Mouse (Mus musculus) kidney, adult 9 months (tissue): ENCODE results near the gene Pou4f1.
"Not testable (repeated sequence)": the region's sequence is repeated elsewhere in the genome, so short reads cannot be mapped to it uniquely, and the experiment has no call there.

Experiments used
- DNase-seq: peaks from one replicate; pipeline ENCODE4 v3.0.0; 2022

The Pou4f1 gene

GRCm38 (mm10) chr14:104467966-104468622 lies at the start of gene Pou4f1:
Gene Pou4f1 (minus strand): TSS chr14:104467999.
- no peak for DNase-seq

- DNase-seq, result no peak
Observed at GRCm38 (mm10) chr14:104511664-104512063, 43.9 kb upstream of the Pou4f1 start.

DNA sequence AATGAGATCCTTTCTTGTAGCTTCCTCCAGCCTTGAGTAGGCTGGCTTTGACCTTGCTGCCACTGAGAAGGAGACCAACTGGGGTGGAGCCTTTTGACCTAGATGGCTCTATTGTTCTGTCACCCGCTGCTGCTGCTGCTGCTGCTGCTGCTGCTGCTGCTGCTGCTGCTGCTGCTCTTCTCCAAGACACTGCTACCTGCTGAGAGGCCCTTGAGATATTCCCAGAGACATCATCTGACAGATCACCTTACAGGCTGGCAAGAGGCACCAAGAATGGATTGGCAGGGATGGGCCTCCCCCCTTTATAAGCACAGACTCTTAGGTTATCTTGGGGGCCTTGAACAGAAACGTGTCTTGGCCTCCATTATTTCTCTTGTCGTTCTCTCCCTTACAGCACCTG lies 35.0 kb upstream of the Pou4f1 start:
- DNase-seq, result not testable (repeated sequence)

GRCm38 (mm10) chr14:104479751-104480150 lies 12.0 kb upstream of the Pou4f1 start:
- DNase-seq, result no peak

DNA sequence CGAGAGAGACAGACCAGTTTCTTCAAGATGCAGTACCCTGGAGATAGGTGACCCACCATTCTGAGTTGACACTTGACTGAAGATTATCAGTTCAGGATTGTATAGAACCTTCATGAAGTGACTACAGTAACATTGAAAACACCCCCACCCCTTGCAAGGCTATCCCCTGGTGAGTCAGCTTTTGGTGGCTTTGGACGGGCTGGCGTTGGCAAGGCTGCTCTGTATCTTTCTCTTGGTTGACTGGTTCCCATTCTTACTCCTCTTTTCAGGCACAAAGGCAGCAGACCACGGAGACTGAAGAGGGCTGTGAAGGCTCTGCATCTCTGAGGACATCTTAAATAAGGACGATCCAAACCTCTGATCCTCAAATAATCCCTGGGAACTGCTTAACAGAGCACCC lies 10.8 kb upstream of the Pou4f1 start:
- no peak for DNase-seq

DNA sequence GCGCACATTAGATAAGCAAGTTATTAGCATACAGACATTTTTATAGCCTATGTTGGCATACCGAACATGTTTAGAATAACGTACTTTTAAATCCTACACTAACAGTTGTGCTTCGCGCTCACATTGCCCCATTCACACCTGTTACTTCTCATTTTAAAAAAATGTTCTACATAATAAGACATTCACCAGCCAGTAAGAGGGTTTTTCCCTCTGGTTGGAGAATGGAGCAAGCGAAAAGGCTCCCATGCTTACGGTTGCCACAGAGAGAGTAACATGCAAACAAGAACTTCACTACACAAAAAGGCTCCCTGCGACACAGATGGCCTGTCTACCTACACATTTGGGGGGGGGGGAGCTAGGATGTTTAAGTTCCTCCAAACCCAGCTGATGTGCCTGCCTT lies 9.8 kb upstream of the Pou4f1 start:
- DNase-seq, result no peak

DNA sequence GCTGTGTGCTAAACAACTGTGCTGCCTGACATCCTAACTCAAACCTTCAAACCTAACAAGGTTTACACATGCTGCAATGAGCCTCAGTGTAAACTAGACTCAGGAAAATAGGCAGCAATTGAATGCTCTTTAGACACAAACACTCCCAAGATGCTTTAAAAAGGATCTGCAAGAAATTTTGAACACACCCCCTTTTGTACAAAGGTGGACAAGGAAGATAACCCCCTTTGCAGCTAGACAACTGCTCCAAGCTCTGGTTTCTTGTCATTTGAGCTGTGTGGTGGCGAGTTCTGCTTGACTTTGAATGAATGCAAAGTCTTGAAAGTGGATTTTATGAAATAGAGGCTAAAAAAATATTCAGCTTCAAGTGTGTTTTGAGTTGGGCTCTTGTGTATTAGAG lies 7.6 kb upstream of the Pou4f1 start:
- no peak for DNase-seq

DNA sequence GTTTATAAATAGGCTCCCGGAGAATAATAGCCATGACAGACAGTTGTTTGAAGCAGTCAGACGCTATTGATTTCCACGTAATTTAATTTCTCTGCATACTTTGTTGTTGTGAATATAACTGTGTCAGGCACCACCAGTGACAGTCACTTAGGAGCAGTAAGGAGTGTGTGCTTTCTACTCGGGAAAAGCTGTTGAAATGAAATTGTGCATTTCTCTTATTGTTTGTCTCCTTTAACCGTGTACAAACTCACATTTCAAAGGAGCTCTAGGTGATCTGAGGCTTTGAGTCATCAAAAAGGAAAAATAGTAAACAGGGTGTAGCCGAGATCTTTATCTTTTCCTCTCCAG lies 798 bp upstream of the Pou4f1 start:
- DNase-seq, result no peak

DNA sequence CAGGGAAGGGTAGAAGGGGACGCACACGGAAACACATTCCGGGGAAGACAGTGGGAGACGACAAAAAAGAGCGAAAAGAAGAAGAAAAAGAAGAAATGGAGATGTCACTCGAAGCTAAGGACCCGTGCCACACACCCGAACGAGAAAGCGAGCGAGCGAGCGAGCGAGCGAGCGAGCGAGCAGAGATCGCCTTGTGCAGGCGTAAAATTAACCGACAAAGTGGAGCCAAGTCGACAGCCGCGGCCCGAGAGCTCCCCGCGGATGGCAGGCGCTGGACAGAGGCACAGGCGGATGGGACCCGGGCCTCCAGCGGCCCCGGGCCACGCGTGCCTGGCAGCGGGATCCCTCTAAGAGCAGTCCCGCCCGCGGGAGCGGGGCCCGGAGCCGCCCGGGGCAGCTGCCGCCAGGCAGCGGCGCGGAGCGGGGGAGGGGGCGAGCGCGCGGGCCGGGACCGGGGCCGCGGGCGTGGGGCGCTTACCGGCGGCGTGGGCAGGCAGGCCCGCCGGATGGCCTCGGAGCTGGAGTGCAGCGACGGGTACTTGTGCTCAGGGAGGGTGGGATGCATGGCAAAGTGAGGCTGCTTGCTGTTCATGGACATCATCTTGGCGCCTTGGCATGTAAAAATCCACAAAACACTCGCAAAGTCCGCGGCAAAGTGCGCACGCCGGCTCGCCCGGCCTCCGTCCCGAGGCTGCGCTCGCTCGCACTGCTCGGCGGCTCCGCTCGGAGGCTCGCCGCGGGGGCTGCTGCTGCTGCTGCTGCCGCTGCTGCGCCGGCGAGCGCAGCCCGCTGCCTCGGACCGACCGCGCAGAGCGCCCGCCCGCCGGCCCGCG lies 450 bp downstream of the Pou4f1 start:
- DNase-seq, result no peak

- DNase-seq, result no peak
Observed at GRCm38 (mm10) chr14:104466557-104466956, 1.2 kb downstream of the Pou4f1 start.

DNA sequence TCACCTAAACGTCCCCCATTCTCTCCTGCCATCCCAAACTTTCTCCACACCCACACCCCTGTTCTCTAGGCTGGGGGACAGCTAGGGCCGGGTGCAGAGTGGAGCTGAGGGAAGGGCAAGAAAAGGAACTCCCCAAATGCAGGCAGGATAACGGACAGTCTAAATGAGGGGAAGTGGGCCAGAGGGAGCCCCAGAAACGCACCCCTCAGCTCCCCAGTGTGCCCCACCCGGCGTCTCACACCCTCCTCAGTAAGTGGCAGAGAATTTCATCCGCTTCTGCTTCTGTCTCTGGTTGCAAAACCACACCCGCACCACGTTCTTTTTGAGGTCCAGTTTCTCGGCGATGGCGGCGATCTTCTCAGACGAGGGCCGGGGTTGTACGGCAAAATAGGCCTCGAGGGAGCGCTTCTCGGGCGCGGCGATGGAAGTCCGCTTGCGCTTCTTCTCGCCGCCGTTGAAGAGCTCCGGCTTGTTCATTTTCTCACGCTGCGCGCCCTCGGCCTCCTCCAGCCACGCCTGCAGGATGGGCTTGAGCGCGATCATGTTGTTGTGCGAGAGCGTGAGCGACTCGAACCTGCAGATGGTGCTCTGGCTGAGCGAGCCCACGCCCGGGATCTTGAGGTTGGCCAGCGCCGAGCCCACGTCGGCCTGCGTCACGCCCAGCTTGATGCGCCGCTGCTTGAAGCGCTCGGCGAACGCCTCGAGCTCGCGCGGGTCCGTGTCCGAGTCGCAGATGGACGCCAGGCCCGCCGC lies 2.1 kb downstream of the Pou4f1 start:
- no peak for DNase-seq

DNA sequence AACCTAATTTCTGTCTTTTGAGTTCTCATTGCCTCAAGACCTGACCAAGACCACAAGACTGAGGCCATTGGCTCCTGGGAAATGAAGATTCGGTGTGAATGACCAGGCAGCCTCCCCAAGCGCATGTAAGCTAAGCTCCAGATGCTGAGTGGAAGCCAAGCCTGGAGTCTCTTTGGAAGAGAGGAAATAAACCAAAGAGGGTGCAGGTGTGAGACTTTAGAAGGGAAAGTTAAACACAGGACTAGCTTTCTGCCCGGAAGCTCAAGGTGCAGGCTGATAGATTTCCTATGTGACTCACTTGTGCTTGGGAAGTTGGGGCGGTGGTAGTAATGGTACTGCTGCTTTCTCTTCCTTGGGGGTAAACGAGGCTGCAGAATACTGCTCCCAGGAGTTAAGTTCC lies 3.0 kb downstream of the Pou4f1 start:
- no peak for DNase-seq

DNA sequence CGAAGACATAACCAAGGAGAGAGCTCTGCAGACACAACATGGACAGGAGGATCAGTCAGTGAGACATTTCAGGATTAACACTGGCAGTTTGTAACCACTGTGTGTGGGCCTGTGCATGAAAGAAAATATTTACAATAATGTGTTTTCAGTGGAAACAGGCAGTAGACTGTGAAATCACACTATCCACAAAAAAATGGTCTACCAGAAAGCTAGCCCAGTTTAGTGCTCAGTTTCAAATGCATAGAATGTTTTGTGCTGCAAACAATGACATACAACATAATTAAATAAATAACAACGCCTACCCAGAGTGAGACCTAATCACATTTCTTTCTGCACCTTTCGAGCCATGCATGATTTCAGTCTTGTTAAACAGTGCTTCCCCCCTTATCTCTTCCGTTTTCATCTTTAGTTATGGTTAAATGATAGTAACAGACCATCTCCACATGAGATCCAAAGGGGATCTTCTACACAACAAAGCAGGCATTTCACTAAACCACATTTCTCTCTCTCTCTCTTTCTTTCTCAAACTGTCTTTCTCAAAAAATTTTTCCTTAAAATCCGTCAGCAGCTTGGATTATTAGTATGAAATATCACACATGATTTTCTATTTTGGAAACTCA lies 4.1 kb downstream of the Pou4f1 start:
- DNase-seq, result no peak

GRCm38 (mm10) chr14:104461286-104462240 lies 6.2 kb downstream of the Pou4f1 start:
- no peak for DNase-seq

- no peak for DNase-seq
Observed at GRCm38 (mm10) chr14:104460325-104461285, 7.2 kb downstream of the Pou4f1 start.

GRCm38 (mm10) chr14:104459513-104460111 lies 8.2 kb downstream of the Pou4f1 start:
- no peak for DNase-seq

DNA sequence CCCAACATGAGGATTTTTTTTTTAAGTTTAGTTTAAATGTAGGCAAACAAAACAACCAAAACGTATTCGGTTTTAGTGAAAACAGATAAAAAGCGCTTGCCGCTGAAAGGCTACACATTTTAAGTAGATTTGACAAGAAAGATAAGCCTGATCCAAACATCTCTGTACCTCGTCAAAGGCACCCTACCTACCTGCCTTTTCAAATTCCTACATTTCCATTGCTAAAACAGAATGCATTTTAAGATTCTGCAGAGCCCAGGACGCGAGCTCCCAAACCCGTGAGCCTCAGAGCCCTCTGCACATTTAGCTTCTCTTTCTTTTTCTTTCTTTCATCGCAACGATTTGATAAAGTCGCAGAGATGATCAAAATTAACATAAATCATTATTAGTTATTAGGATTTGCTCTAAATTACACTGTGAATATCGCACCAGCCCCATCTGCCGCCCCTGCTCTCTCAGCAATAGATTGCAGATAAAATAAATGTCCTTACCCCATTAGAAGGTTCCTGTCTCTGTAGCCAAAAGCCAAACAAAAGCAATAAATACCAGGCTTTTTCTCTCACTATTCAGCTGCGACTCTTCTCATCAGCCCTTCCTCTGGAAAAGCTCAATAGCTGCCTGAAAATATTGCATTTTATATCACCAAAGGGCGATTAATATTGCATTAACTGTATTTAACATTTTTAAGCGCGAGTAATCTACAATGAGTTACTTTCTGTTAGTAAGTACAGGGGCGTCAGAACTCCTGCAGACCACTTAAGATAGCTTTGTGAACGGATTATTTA lies 8.9 kb downstream of the Pou4f1 start:
- no peak for DNase-seq

DNA sequence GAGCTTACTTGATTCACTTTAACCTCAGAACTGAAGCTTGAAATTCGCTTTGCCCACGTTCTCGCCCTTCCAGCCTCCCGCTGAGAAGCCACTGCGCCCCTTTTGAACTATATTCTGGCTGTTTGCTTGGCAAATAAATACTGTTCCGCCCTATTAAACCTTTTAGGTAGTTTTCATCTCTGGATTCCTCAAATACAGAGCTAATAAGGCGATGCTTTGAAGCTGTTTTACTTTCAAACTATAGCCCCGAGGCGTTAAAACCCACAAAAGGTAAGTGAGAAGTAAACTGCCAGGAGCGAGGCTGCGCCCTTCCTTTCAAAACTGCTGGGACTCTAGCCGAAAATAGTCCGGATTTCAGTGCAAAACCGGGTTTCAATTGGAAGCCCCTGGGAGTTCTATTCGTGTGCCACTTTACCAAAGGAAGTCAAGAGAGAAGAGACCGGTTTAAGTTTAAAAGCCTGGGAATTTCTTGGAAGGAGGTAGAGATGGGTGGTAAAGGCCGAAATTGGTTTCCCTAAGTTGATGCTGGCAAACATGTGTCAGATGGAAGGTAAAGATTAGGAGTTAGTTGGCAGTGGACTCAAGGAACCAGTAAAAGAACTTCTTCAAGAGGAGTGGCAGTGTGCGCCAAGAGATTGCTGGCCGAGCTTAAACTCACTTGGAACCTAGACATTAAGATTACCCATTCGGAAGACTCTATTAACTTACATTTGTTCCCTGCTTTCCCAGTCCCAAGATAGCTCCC lies 9.7 kb downstream of the Pou4f1 start:
- no peak for DNase-seq

DNA sequence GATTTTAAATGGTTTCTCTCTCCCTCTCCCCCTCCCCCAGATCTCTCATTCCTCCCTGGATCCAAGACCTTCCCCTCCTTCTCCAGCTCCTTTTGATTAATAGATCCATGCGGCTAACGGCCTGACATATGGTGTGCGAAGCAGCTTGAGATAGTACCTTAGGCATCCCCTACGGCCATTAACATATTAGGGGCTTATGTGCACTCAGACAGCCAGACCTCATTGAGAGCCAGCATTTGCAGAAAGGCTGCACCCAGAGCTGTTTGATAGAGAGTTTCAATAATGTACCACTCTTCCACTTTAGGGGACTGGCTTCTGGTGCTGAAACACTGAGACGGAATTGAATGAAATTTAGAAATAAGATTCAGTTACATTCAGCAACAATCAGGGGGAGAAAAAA lies 10.8 kb downstream of the Pou4f1 start:
- DNase-seq, result no peak
